Mouse (Mus musculus) thymus, postnatal 0 days (tissue): ENCODE results near the gene Olfr1380. TPM values are rescaled to one million over a fixed set of nuclear protein-coding genes. Genes with fewer than 3 reads are reported as not detected.
"Not testable (repeated sequence)": the region's sequence is repeated elsewhere in the genome, so short reads cannot be mapped to it uniquely, and the experiment has no call there.

ENCODE experiments used
- DNase-seq: peaks from one replicate; pipeline ENCODE4 v3.0.0-alpha.2; 2015; ENCODE audit warnings: low spot score
- polyA plus RNA-seq: library from polyadenylated mRNA; unstranded; fragments of >200 nt; fragmentation: Nextera tagmentation; extraction: Ambion mirVana; gene quantifications from 2 replicates; pipeline ENCODE4 v1.2.1, GENCODE M21; 2015

Olfr1380 gene
- polyA plus RNA-seq, result not detected in 2 replicates

DNA sequence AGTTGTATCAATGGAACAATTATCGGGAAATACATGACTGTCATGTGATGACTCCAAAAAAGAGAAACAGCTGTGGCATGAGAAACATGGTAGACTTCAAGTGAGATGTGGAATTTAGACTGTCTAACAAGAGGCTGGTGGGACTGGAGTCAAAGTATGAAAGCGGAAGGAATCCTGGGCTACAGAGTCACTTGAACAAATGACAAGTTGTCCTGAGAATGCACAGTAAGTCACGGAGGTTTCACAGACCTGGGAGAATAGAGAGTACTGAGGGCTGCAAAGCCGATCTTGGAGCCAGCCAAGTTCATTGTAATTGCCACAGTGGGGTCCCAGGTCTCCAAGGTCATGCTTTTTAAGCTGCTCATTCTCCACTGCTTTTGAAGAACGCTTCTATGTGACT, at the start of gene Olfr1380:
TSS of gene Olfr1380 (plus strand) at position 301 of the 400 bp plus-strand sequence.
- not testable (repeated sequence) for DNase-seq

GRCm38 (mm10) chr11:49518086-49518485, 38.6 kb upstream of the Olfr1380 start:
- DNase-seq, result no peak

GRCm38 (mm10) chr11:49519348-49519747, 37.3 kb upstream of the Olfr1380 start, which contains the start of gene Olfr1383:
Gene Olfr1383 (plus strand): TSS chr11:49519648.
- DNase-seq, result no peak

DNA sequence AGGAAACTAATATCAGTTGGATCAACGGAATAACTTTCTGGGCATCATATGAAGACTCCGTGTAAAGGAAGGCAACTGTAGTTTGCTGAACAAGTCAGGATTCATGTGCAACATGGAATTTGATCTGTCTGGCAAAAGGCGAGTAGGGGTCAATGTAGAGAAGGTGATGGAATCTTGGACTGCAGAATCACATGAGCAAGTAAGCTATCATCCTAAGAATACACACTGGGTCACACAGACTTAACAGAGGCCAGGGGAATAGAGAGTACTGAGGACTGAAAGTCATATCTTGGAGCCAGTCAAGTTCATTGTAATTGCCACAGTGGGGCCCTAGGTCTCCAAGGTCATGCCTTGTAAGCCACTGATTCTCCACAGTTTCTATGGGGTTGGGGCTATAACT, 28.7 kb upstream of the Olfr1380 start, which contains the start of gene Olfr1382:
TSS of gene Olfr1382 (plus strand) at position 301 of the 400 bp plus-strand sequence.
- DNase-seq, result no peak

DNA sequence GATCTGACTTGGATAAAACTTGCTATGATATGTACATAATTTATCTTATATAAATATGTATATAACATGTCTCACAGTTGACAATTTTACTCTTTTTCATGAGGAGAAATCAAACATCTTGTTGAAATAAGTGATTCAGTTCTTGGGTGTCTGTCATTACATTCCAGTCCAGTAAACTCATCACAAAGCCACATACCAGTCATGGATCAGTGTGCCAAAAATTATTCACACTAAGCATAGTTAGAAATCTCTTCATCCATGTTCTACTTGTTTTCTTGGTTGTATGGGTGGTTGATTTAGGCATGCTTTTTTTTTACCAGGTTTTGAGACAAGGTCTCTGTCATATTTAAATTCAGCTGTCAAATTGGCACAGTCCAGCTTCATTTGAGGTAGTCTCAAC, 23.9 kb upstream of the Olfr1380 start:
- DNase-seq, result no peak

DNA sequence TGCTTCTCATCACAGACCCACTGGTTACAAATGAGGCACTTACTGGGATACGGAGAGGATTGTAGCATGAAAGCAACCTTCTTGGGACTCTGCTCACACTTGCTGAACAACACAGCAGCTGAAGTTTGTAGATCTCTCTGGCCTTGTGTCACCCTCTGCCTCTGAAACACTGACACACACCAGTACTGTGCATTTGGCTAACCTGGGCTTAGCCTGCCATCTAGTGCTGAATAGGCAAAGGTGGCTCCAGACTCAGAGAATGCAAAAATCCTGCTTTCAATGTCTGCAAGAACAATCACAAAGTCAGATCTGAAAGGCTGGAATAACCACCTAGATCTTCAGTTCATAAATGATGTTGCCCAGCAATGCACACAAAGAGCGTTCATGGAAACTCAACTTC, 20.0 kb upstream of the Olfr1380 start:
- DNase-seq, result not testable (repeated sequence)

DNA sequence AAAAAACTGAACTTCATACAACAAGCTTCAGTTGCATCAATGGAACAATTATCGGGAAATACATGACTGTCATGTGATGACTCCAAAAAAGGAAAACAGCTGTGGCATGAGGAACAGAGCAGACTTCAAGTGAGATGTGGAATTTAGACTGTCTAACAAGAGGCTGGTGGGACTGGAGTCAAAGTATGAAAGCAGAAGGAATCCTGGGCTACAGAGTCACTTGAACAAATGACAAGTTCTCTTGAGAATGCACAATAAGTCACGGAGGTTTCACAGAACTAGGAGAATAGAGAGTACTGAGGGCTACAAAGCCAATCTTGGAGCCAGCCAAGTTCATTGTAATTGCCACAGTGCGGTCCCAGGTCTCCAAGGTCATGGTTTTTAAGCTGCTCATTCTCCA, 13.5 kb upstream of the Olfr1380 start, which contains the start of gene Olfr1381:
TSS of gene Olfr1381 (plus strand) at position 301 of the 400 bp plus-strand sequence.
- not testable (repeated sequence) for DNase-seq

DNA sequence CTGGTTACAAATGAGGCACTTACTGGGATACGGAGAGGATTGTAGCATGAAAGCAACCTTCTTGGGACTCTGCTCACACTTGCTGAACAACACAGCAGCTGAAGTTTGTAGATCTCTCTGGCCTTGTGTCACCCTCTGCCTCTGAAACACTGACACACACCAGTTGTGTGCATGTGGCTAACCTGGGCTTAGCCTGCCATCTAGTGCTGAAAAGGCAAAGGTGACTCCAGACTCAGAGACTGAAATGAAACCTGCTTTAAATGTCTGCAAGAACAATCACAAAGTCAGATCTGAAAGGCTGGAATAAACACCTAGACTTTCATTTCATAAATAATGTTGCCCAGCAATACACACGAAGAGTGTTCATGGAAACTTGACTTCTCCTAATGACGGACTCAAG, 2.6 kb upstream of the Olfr1380 start:
- not testable (repeated sequence) for DNase-seq

GRCm38 (mm10) chr11:49575054-49575453, 18.4 kb downstream of the Olfr1380 start:
- peak; percentile 8 for DNase-seq

DNA sequence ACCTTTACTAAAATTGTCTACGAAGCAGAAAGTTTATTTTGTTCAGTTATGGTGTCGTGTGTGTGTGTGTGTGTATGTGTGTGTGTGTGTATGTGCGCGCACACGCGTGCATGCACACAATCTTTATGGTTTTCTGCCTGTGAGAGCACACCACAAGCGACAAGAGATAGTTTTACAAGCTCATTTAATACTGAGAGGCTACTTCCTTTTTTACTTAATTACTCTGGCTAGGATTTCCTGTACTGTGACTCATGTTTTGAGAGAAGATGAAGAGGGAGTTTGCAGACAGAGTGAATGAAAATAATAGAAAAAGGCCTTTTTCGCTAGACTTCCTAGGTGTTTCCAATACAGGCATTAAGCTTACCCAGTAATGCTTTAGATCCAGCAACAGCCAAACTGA, 23.8 kb downstream of the Olfr1380 start:
- not testable (repeated sequence) for DNase-seq

DNA sequence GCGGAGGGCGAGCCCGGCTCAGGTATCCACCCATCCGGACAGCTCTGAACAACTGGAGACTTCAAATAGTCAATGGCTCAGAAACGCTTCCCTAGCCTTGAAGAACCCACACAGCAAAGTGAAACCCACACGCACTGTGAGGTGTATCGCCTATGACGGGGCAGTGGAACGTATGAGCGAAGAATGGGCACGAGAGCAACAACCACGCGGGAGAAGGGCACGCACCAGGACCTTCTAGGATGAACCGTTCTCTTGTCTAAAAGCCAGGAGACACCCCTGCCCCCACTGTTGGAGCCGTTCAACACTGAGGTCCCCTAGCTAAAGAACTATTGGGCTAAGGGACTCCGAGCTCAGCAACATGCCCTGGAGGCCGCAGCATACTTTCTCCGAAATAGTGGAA, 33.5 kb downstream of the Olfr1380 start:
- DNase-seq, result no peak

- not testable (repeated sequence) for DNase-seq
Observed at GRCm38 (mm10) chr11:49597149-49597548, 40.5 kb downstream of the Olfr1380 start.

DNA sequence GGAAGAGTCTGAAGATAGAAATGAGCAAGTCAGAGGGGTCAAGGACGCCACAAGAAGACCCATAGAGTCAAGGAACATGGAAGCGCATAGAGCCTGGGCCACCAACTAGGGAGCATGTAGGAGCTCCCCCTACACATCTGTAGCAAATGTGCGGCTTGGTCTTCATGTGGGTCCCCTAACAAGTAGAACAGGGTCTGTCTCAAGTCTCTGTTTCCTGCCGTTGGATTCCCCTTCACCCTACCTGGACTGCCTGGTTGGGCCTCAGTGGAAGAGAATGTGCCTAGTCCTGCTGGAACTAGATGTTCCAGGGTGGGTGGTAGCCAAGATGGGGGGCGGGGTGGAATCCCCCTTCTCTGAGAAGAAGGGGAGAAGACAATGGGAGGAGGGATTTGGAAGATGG, 51.6 kb downstream of the Olfr1380 start:
- not testable (repeated sequence) for DNase-seq

DNA sequence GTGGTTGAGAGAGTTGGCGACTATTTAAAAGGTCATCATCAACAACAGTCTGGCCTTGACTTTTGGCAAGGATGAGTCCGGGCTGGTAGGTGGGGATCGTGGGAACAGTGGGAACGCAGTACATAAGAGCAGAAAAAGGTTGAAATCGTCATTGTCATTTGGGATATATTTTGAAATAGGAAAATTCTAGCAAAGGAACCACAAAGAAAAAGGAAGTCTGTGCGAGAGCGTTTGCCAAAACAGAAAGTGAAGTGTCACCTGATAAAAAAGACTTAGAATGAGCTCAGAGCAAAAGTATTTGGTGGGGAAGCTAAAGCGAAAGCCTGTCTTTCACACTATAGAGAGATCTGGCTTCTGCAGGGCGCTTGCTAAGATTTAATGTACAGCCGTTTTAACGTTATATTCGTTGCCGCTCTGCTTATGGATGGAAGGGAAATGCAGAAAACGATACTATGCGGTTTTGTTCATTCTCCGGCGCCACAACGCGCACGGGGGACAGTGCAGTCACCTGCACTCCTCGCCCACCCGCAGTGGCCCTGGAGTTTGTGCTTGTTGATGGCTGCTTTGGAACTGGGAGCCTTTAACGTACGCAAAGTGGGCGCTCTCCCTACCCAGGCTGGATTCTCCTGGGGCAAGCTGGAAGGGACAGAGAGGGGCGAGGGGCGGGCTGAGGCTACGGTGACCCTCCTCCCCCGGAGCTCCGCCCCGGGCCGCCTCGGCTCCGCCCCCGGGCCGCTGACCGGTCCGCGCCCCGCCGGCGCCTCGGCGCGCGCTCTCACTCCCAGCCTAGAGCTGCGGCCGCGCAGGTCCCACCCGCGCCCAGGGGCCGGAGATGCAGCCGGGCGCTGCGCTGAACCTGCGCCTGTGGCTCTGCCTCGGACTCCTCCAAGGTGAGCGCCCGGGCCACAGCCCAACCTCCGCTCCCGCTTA, 52.5 kb downstream of the Olfr1380 start, which contains the start of gene Flt4:
TSS of gene Flt4 (plus strand) at position 326 of the 930 bp plus-strand sequence.
- DNase-seq, result not testable (repeated sequence)

- not testable (repeated sequence) for DNase-seq
Observed at GRCm38 (mm10) chr11:49609868-49610824, 53.5 kb downstream of the Olfr1380 start.

DNA sequence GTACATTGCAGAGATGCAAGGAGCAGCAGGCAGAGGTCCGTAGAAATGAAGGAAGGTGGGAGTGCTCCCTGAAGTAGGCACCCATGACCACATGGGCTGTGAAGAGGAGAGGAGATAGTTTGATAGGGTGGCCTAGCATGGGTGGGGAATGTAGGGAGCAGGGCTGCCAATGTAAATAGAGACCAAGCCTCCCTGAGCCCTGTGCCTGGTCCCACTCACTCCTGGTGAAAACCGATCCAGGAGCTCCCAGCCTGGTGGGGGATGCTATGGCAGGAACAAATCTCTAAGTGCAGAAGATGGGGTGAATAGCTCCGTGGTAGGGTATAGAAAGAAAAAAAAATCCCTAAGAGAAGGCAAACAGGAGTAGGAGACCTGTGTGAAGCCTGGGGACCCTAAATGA, 54.7 kb downstream of the Olfr1380 start:
- DNase-seq, result not testable (repeated sequence)

- DNase-seq, result no peak
Observed at GRCm38 (mm10) chr11:49612154-49612553, 55.5 kb downstream of the Olfr1380 start.

GRCm38 (mm10) chr11:49613349-49613748, 56.7 kb downstream of the Olfr1380 start:
- DNase-seq, result no peak
